Mouse (Mus musculus): ENCODE measurements around the gene Lsm6. TPM values are rescaled to one million over a fixed set of nuclear protein-coding genes. Genes with fewer than 3 reads are reported as not detected.

The Lsm6 gene
- polyA plus RNA-seq, 1 experiment from 2014 or later = 96.4 TPM

DNA sequence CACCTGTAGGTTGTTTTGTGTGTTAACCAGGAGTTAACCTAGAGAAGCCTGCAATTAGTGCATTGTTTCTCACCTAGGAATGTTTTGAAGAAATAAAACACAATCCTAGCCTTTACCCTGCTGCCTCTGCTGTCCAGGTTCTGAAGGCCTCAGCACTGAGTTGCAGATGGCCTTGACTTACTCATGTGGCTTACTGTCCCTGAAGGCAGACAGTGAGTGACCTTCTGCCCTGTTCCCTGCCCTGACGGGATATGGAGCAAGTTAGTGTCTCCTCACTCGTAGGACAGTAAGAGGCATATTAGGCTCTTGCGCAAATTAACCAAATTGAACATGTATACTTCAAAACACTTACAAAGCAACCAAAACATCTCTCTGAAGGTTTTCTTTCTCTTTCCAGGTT is 22.3 kb downstream of the Lsm6 start:
- H3K9me3 ChIP-seq (ENCODE audit: low read length) = no peaks in the 10 kb centered on the region
- DNase-seq (ENCODE audit: low spot score) = no peak
- no peak overlapping the region for H3K9ac ChIP-seq (replicated peaks; ENCODE audit: low read depth)
- H3K27ac ChIP-seq (ENCODE audit: low read length) = no peak overlapping the region
- no peak overlapping the region for H3K4me3 ChIP-seq (ENCODE audit: low read depth, low read length)
- no peaks in the 10 kb centered on the region for H3K27me3 ChIP-seq (replicated peaks; ENCODE audit: insufficient read depth, low read length)
- 72% methylated on average over 3 of the region's 3 CpGs for WGBS
- ATAC-seq = no peak
- H3K4me2 ChIP-seq (replicated peaks; ENCODE audit: low read depth, low read length) = no peak overlapping the region
- H3K4me1 ChIP-seq (ENCODE audit: insufficient read depth, low read depth, low read length) = no peaks in the 10 kb centered on the region
- no peaks in the 10 kb centered on the region for H3K36me3 ChIP-seq (ENCODE audit: insufficient read depth, low read length)
- TF ChIP-seq EP300 (IDR thresholded peaks at IDR 0.05) (no peak), CTCF (IDR thresholded peaks at IDR 0.05) (no peak)

DNA sequence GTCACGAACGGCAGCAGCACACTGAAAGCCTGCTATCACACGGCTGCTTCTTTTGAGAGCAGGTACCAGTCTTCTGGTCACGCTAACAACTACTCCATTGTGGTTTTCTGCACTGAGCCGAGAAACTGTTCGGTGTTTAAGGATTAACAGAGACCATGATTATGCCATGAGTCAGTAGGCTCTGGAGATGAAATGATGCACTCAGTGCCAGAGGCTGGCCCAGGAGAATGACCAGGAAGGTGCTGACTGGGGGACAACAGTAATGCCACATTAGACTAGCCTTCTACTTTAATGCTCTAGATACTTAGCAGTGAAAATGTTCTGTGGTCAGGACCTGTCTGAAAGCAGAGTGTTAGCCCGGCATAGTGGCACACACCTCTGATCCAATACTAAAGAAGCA is 23.0 kb downstream of the Lsm6 start:
- TF ChIP-seq EP300 (IDR thresholded peaks at IDR 0.05) (no peak), CTCF (IDR thresholded peaks at IDR 0.05) (no peak)
- Histone ChIP-seq H3K9me3 (ENCODE audit: low read length) (no peaks in the 10 kb centered on the region), H3K4me3 (ENCODE audit: low read depth, low read length) (no peak overlapping the region), H3K9ac (replicated peaks; ENCODE audit: low read depth) (no peak overlapping the region), H3K4me1 (ENCODE audit: insufficient read depth, low read depth, low read length) (no peaks in the 10 kb centered on the region), H3K36me3 (ENCODE audit: insufficient read depth, low read length) (no peaks in the 10 kb centered on the region), H3K4me2 (replicated peaks; ENCODE audit: low read depth, low read length) (no peak overlapping the region), H3K27ac (ENCODE audit: low read length) (no peak overlapping the region), H3K27me3 (replicated peaks; ENCODE audit: insufficient read depth, low read length) (no peaks in the 10 kb centered on the region)
- ATAC-seq (no peak), DNase-seq (ENCODE audit: low spot score) (no peak)
- 86% methylated on average over 7 of the region's 7 CpGs for WGBS

DNA sequence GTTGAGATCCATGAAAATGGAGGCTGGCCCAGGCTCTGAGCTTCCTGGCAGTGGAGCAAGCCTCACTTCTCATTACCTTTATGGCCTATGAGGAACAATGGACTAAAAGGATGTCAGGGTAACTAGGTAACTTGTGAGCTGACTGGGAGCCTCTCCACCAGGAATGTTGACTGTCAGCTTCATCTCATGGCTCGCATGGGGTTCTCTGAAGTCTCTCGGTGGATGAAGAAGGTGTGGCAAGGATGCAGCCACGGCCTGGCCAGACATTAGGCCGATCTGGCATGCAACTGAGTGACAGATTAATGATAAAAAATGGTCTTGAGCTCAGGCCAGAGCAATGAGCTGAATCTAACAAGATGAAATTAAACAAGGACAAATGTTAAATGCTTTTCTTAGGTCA is 27.7 kb downstream of the Lsm6 start:
- Histone ChIP-seq H3K4me1 (ENCODE audit: insufficient read depth, low read depth, low read length) (no peaks in the 10 kb centered on the region), H3K27ac (ENCODE audit: low read length) (no peak overlapping the region), H3K4me3 (ENCODE audit: low read depth, low read length) (no peak overlapping the region), H3K36me3 (ENCODE audit: insufficient read depth, low read length) (no peaks in the 10 kb centered on the region), H3K27me3 (replicated peaks; ENCODE audit: insufficient read depth, low read length) (no peaks in the 10 kb centered on the region), H3K9me3 (ENCODE audit: low read length) (no peaks in the 10 kb centered on the region), H3K9ac (replicated peaks; ENCODE audit: low read depth) (no peak overlapping the region), H3K4me2 (replicated peaks; ENCODE audit: low read depth, low read length) (no peak overlapping the region)
- DNase-seq (ENCODE audit: low spot score) (no peak), ATAC-seq (no peak)
- 56% methylated on average over 4 of the region's 4 CpGs for WGBS
- TF ChIP-seq EP300 (IDR thresholded peaks at IDR 0.05) = no peak

DNA sequence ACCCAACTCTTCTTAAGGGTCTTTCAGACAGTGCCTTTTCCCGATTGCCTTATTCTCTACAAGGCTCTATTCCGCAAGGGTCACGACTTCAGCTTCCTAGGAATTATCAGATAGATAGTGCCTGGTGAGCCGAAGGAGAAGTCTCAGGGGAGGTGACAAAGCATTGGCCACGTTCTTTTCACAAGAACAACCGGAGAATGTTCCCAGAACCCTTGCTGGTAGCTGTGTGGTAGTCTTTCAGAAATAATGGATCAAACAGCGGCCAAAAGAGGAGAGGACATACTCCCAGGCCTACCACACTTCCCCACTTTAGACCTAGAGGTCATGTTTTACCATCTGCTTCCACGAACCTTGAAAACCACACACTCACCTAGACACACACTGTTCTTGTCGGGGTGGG is 44.1 kb downstream of the Lsm6 start:
- no peak for TF ChIP-seq EP300 (IDR thresholded peaks at IDR 0.05)
- TF ChIP-seq CTCF (IDR thresholded peaks at IDR 0.05) = no peak
- Histone ChIP-seq H3K4me1 (ENCODE audit: insufficient read depth, low read depth, low read length) (no peaks in the 10 kb centered on the region), H3K27ac (ENCODE audit: low read length) (no peak overlapping the region), H3K36me3 (ENCODE audit: insufficient read depth, low read length) (no peaks in the 10 kb centered on the region), H3K9ac (replicated peaks; ENCODE audit: low read depth) (no peak overlapping the region), H3K4me2 (replicated peaks; ENCODE audit: low read depth, low read length) (no peak overlapping the region), H3K27me3 (replicated peaks; ENCODE audit: insufficient read depth, low read length) (no peaks in the 10 kb centered on the region), H3K9me3 (ENCODE audit: low read length) (no peaks in the 10 kb centered on the region), H3K4me3 (ENCODE audit: low read depth, low read length) (no peak overlapping the region)
- no peak for ATAC-seq
- WGBS = 87% methylated on average over 9 of the region's 9 CpGs
- DNase-seq (ENCODE audit: low spot score) = no peak

DNA sequence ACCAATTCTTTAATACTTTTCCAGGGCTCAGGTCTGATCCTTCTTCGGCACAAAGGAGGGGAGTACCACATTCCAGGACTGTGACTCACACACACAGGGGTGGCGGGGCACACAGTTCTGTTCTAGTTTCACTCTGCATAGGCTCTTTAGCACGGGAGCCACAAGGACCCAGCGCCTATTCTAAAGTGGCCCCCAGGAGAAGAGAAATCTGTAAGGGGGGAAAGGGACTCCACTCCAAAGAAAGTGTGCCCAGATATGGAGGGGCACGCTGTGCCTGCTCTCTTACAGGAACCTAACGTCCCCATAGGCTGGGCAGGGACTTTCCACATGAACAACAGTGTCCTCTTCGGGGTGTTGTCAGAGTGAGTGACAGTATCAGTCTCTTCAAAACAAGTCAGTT is 49.7 kb downstream of the Lsm6 start:
- ATAC-seq (peak; percentile 96), DNase-seq (ENCODE audit: low spot score) (peak; percentile 68)
- no peaks in the 10 kb centered on the region for H3K9me3 ChIP-seq (ENCODE audit: low read length)
- no peaks in the 10 kb centered on the region for H3K4me1 ChIP-seq (ENCODE audit: insufficient read depth, low read depth, low read length)
- 47% methylated on average over 7 of the region's 7 CpGs for WGBS
- H3K4me3 ChIP-seq (ENCODE audit: low read depth, low read length) = peak overlapping the region; percentile 25; the same call in 1 of the 2 replicates
- no peaks in the 10 kb centered on the region for H3K36me3 ChIP-seq (ENCODE audit: insufficient read depth, low read length)
- H3K27me3 ChIP-seq (replicated peaks; ENCODE audit: insufficient read depth, low read length) = no peaks in the 10 kb centered on the region
- 0 out of 2 replicates have a peak overlapping the region, but pooled peaks have one; percentile 11 for H3K27ac ChIP-seq (ENCODE audit: low read length)
- H3K4me2 ChIP-seq (replicated peaks; ENCODE audit: low read depth, low read length) = peak overlapping the region; percentile 23
- TF ChIP-seq CTCF (IDR thresholded peaks at IDR 0.05) = no peak
- no peak for TF ChIP-seq EP300 (IDR thresholded peaks at IDR 0.05)
- H3K9ac ChIP-seq (replicated peaks; ENCODE audit: low read depth) = no peak overlapping the region; the same call in 1 of the 2 replicates

DNA sequence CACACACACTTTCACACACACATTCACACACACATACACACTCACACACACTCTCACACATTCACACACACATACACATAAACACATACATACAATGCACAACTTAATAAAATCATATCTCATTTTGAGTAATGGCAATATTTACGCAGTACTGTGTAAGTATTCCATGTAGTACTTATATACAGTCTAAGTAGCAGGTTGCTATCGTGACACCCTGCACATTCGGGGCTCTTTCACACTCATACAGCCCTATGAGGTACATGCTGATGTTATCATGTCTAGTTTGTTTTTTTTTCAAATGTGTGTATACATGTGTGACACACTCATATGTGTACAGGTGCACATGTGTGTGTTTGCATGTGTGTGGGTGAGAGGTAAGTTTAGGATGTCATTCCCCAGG is 50.4 kb downstream of the Lsm6 start:
- WGBS = 55% methylated on average over 3 of the region's 3 CpGs
- no peak overlapping the region for H3K9ac ChIP-seq (replicated peaks; ENCODE audit: low read depth)

DNA sequence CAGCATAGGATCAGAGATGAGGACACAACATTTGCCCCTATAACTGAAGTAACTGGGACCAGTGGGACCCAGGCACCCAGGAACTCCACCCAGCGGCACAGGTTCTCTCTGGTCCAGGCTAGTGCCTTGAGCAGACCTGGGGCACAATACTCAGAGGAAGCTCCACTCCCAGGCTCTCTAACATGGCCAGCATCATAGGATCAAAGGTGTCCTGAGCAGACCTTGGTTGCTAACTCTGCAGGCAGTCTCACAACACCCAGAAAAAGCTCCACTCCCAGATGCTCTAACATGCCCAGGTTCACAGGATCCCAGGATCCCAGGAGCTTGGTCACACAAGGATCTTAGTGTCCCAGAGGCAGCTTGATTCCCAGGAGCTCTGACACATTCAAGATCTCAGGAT is 55.4 kb downstream of the Lsm6 start:
- Histone ChIP-seq H3K36me3 (ENCODE audit: insufficient read depth, low read length) (no peaks in the 10 kb centered on the region), H3K27ac (ENCODE audit: low read length) (no peak overlapping the region), H3K27me3 (replicated peaks; ENCODE audit: insufficient read depth, low read length) (no peaks in the 10 kb centered on the region), H3K4me1 (ENCODE audit: insufficient read depth, low read depth, low read length) (no peaks in the 10 kb centered on the region), H3K9me3 (ENCODE audit: low read length) (no peaks in the 10 kb centered on the region), H3K4me3 (ENCODE audit: low read depth, low read length) (no peak overlapping the region), H3K9ac (replicated peaks; ENCODE audit: low read depth) (no peak overlapping the region), H3K4me2 (replicated peaks; ENCODE audit: low read depth, low read length) (no peak overlapping the region)
- 89% methylated on average over 1 of the region's 1 CpGs for WGBS
- no peak for ATAC-seq
- no peak for DNase-seq (ENCODE audit: low spot score)
- TF ChIP-seq EP300 (IDR thresholded peaks at IDR 0.05) (no peak), CTCF (IDR thresholded peaks at IDR 0.05) (no peak)

More for the DNA sequence above, 50.4 kb downstream of the Lsm6 start:
- Histone ChIP-seq H3K27ac (ENCODE audit: low read length) (no peak overlapping the region), H3K27me3 (replicated peaks; ENCODE audit: insufficient read depth, low read length) (no peaks in the 10 kb centered on the region), H3K9me3 (ENCODE audit: low read length) (no peaks in the 10 kb centered on the region), H3K36me3 (ENCODE audit: insufficient read depth, low read length) (no peaks in the 10 kb centered on the region), H3K4me3 (ENCODE audit: low read depth, low read length) (no peak overlapping the region), H3K4me1 (ENCODE audit: insufficient read depth, low read depth, low read length) (no peaks in the 10 kb centered on the region), H3K4me2 (replicated peaks; ENCODE audit: low read depth, low read length) (no peak overlapping the region)
- TF ChIP-seq CTCF (IDR thresholded peaks at IDR 0.05) = no peak
- no peak for TF ChIP-seq EP300 (IDR thresholded peaks at IDR 0.05)
- peak; percentile 57; the same call in 1 of the 2 replicates for ATAC-seq
- DNase-seq (ENCODE audit: low spot score) = peak; percentile 5
